Mouse (Mus musculus) cerebellum, postnatal 10 days (tissue): ENCODE data around the gene Pdk2.
"Not testable (repeated sequence)": the region's sequence is repeated elsewhere in the genome, so short reads cannot be mapped to it uniquely, and the experiment has no call there.

Source experiments
- DNase-seq, 2 experiments: peaks; one replicate each; pipeline ENCODE4 v3.0.0; 2021; ENCODE audit warnings: mixed read lengths in 2 of 2

Gene Pdk2

DNA sequence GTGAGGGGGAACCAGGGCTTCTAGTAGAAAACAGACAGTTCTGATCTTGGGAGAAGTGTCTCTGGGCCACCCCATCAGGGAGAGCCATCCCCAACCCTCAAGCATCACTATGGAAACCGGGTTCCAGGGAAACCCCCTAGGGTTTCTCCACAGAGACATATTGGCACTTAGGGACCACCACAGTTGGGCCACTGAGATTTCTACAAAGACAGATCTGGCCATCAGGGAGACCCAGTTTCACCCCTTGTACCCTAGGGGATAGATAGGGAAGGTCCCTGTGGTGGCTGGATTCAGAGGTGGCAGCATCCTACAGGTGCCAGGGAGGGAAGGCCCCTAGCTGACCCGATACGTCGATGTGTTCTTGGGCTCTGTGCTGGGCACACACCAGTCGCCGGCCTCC, 14.3 kb downstream of the Pdk2 start:
- peak in 1 of 2 experiments; percentile 29 for DNase-seq

- no peak for DNase-seq
Observed at GRCm38 (mm10) chr11:95026090-95026542, 15.0 kb downstream of the Pdk2 start.

GRCm38 (mm10) chr11:95025227-95026012, 15.7 kb downstream of the Pdk2 start:
- peak in 1 of 2 experiments; percentile 60 for DNase-seq

GRCm38 (mm10) chr11:95024439-95025184, 16.5 kb downstream of the Pdk2 start:
- peak; percentile 98 for DNase-seq

DNA sequence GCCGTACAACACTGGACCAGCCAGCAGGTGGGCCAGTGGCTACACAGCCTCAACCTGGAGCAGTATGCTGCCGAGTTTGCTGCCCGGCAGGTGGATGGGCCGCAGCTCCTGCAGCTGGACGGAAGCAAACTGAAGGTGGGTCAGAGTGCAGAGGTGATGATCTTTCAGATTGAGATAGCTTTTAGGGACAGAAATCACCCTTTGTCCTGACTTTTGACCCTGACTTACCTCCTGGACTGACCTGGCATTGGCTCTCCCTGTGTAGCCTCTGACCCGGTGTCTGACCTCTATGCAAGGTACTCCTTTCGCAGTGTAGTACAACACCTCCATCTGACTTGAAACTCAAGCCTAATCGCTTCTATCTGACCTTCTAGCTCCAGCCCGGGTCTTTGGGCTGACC, 17.7 kb downstream of the Pdk2 start:
- DNase-seq, result no peak

GRCm38 (mm10) chr11:95022237-95022992, 18.7 kb downstream of the Pdk2 start:
- no peak for DNase-seq

GRCm38 (mm10) chr11:95015484-95015883, 25.7 kb downstream of the Pdk2 start:
- no peak for DNase-seq

- peak in 1 of 2 experiments; percentile 62 for DNase-seq
Observed at GRCm38 (mm10) chr11:95012487-95012886, 28.7 kb downstream of the Pdk2 start.

DNA sequence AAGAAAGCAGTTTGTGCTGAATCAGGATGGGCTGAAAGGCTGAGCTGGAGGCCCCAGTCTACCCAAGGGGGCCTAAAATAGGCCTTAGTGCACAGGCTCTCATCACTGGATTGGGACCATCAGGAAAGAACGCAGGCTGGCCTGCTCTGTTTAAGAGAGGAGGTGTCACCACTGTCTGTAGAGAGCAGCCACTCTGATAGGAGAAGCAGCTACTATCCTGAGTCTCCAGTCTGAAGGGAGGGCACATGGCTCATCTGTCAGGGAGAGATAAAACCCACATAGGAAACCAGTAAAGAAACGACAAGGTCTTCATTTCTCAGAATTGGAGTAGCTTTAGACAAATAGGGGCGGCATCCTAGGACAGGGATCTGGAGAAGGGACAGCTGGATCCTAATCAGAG, 29.1 kb downstream of the Pdk2 start:
- no peak for DNase-seq

GRCm38 (mm10) chr11:95011416-95011815, 29.7 kb downstream of the Pdk2 start:
- DNase-seq, result no peak

GRCm38 (mm10) chr11:95010841-95011403, 30.2 kb downstream of the Pdk2 start:
- DNase-seq, result not testable (repeated sequence)

DNA sequence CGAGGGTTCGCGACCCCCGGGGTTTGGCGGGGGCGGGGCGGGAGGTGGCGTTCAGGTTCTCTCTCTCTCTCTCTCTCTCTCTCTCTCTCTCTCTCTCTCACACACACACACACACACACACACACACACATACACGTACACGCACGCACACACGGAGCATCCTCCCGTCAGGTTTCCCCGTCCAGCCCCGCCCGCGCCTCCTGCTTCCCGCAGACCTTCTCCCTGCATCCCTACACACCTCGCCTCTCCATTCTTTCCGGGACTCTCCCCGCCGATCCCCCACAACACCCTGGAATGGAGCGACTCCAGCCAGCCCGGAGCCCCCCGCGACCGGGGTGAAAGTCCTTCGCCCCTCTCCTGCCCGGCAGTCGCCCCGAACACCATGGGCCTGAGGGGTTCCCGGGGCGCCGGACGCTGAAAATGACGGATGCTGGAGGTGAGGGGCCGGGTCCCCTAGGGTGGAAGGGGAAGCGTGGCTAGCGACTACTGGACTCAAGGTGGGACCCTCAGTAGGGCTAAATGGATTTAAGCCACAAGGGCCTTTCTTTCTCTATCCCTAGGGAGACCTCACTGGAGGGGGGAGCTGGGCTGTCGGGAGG, 30.9 kb downstream of the Pdk2 start:
- peak; percentile 89 for DNase-seq

DNA sequence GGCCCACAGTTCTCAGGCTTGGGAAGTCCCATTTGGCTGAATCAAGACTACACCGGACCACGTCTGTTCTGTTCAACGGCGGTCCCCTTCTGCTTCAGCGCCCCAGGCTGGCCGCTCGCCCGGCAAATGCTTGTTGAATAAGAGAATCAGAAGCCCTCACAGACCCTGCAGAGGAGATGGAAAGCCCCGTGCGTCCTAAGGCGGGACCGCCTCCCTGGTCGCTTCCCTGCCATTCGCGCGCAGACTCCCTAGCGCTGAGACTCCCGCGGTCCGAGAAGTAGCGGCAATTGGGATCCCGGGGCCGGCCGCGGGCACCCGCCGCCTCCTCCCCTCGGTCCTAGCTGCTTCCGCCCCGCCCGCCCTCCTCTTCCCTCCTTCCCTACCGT, 31.5 kb downstream of the Pdk2 start, which contains the start of gene Samd14:
Gene Samd14, plus strand, starts transcription at position 251 of the 386 bp plus-strand sequence.
- peak; percentile 96 to 97 for DNase-seq

DNA sequence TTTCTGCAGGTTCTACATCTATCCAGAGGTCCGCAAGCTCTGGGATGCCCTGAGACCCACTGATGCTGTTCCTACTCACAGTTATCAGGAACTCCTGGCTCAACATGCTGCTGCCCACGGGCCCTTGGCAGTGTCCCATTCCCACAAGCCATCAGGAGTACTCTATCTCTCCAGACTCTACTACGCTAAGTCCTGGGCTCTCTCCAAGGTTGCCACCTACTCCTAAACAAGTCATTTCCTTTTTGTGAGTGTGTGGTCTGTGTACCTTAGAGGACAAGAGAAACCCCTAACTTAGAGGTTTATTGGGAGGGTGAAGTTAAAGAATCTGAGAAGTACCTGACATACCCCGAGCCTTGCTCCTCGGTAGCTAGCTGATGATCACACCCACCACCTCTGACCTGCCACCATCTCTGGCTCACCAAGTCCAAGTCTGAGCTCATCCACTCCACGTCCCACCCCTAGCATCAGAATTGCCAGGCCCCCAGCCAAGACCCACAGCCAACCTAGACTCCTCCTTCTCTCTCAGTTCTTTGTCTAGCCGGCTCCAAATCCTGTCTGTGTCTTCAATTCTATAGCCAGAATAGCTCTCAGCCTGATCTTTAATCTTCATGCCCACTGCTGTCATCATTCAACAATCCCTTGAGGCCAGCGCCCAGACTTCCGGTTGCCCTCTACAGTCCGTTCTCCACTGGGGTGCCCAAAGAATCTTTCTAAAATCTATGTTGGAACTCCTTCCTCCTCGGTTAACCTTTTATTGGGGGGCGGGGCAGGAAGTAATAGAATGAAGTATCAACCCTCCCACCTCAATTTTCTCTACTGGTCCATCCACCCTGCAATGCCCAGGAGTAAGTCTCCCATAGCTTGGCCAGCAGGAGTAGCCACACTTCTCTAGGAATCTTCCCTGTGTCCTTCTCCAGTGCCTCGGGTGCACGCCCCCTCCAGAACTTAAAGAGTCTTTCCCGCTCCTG, 32.2 kb downstream of the Pdk2 start:
- peak; percentile 77 to 80 for DNase-seq

- no peak for DNase-seq
Observed at GRCm38 (mm10) chr11:95007418-95007817, 33.7 kb downstream of the Pdk2 start.

DNA sequence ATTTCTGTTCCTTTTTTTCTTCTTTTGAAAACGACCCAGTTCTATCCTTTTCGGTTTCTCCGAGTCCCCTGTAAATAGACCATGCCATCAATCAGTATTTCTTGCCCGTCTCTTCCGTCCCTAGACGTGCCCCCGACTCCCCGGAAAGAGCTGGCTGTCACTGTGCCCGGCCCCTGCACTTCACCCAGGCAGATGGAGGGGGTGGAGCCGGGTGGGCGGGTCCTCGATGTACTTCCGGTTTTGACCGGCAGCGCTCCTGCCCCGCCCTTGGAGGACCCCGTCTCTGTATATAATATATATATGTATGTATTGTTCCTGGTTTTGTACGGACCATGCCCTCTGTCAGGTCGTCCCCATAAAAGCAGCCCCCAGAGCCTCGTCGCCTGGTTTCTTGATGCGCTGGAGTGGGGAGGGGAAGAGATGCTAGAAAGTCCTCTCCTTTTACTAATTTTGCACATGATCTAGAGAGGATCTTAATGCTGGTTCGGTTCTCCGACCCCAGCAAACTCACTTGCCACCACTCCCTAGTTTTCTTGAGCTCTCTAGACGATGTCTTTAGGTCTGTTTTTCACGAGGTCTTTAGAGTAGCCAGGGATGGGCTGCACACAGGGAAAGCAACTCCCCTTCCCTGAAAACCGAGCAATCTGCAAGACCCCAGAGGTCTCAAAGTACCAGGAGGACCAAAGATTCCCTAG, 34.5 kb downstream of the Pdk2 start:
- DNase-seq, result peak; percentile 95 to 96

DNA sequence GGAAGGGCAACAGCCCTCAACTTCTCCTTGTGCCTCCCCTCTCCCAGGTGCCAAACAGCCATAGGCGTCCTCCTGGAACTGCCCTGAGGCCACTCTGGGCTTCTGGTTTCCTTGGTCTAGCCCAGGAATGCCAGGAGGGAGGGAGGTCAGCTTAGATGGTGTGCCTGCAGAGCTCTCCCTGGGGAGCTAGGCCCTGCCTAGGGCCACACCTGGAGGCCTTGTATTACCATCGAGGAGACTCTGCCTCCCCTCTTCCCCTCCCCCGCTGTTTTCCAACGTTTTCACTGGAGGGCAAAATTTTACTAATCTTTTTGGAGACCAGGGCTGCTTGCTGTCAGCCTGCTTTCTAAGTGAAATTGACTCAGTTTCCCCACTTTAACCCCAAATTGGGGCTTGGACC, 35.1 kb downstream of the Pdk2 start:
- no peak for DNase-seq

DNA sequence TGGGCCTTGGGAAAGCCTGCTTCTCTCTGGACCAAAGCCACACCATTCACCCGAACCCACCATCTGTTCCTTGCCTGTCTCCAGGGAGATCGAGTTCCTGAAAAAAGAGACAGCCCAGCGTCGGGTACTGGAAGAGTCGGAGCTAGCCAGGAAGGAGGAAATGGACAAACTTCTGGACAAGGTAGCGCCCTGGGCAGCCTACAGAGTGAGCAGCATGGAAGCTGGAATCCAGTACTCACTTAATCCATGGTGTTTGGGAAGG, 36.3 kb downstream of the Pdk2 start:
- peak in 1 of 2 experiments; percentile 68 for DNase-seq

- DNase-seq, result peak in 1 of 2 experiments; percentile 46
Observed at GRCm38 (mm10) chr11:95004136-95004936, 36.8 kb downstream of the Pdk2 start.

DNA sequence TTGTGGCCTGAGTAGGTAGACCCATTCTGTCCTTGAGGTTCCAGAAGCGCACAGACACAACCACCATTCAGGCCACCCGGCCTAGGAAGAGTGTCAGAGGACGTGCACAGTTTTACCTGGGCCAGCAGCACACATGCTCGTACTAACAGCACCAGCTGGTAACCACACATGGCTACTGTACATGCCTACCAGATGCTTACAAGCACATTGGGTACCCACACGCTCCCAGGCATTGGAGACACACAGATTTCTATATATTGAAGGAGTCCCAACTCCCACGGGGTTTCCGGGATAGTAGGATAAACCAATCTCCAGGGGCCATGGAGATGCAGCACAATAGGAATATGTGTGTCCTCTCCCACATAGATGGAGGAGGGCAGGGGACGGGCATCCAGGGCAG, 38.4 kb downstream of the Pdk2 start:
- peak in 1 of 2 experiments; percentile 21 for DNase-seq
